Mouse (Mus musculus): Measurements from ENCODE around the gene Mb21d2. TPM values are rescaled to one million over a fixed set of nuclear protein-coding genes. Genes with fewer than 3 reads are reported as not detected.

The Mb21d2 gene
- polyA plus RNA-seq, 1 experiment from 2014 or later, result 6.5 TPM

DNA sequence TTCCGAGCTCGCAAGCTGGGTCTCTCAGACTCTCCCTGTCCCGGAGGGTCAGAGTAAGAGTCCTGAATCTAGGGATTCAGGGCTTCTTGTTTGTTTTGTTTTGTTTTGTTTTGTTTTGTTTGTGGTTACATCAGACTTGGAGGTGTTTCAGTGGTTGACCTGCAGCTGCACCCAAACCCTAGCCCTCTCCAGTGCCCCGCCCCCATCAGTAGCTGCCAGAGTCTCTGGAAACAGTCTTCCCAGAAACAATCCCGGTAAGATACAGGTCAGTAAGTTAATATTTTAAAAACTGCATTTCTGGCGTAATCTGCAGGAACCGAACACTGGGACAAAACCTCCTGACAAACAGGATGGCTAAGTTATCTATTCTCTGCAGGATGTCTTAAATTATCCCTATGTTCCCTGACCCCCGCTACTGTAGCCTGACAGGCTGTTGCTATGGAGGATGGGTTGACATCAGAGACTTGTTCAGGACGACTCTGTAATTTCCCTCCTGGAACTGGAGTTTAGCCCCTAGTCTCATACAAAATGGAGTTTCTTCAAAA is 43.2 kb downstream of the Mb21d2 start:
- Histone ChIP-seq H3K9ac (ENCODE audit: low read length) (no peak overlapping the region), H3K9me3 (replicated peaks; ENCODE audit: control insufficient read depth, low read length) (peaks cover 5% of the 10 kb centered on the region; the same call in 1 of the 2 replicates), H3K4me1 (ENCODE audit: control insufficient read depth, insufficient read depth, low read length) (peaks cover 15% of the 10 kb centered on the region), H3K27ac (ENCODE audit: low read length) (no peak overlapping the region), H3K4me3 (replicated peaks; ENCODE audit: low read length) (no peak overlapping the region), H3K27me3 (ENCODE audit: control insufficient read depth, insufficient read depth, low read length) (no peaks in the 10 kb centered on the region), H3K36me3 (ENCODE audit: control insufficient read depth, insufficient read depth, low read length) (no peaks in the 10 kb centered on the region), H3K4me2 (ENCODE audit: low read depth, low read length) (no peak overlapping the region)
- 57% methylated on average over 9 of the region's 9 CpGs for WGBS
- no peak for ATAC-seq (ENCODE audit: insufficient read depth, low FRiP score)

DNA sequence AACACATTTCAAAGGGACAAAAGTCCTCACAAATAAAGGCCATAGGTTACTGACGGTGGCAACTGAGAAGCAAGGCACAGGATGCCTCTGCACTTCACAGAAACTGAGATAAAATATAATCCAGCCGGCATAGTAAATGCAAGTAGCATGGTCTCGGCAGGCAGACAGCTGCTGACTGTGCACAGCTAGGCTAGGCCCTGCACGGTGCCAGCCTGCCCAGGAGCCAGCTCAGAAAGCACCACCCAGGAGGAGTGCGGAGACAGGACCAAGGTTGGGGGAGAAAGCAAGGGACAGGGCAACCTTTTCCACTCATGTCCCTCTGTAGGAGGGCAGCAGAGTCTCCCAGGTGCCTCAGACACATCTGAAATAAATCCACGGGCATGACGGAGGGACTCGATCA is 44.0 kb downstream of the Mb21d2 start:
- Histone ChIP-seq H3K9ac (ENCODE audit: low read length) (no peak overlapping the region), H3K27ac (ENCODE audit: low read length) (no peak overlapping the region), H3K4me1 (ENCODE audit: control insufficient read depth, insufficient read depth, low read length) (peaks cover 22% of the 10 kb centered on the region), H3K4me2 (ENCODE audit: low read depth, low read length) (no peak overlapping the region), H3K9me3 (replicated peaks; ENCODE audit: control insufficient read depth, low read length) (peaks cover 5% of the 10 kb centered on the region; the same call in 1 of the 2 replicates), H3K36me3 (ENCODE audit: control insufficient read depth, insufficient read depth, low read length) (no peaks in the 10 kb centered on the region), H3K27me3 (ENCODE audit: control insufficient read depth, insufficient read depth, low read length) (no peaks in the 10 kb centered on the region), H3K4me3 (replicated peaks; ENCODE audit: low read length) (no peak overlapping the region)
- no peak for ATAC-seq (ENCODE audit: insufficient read depth, low FRiP score)
- 73% methylated on average over 8 of the region's 8 CpGs for WGBS

DNA sequence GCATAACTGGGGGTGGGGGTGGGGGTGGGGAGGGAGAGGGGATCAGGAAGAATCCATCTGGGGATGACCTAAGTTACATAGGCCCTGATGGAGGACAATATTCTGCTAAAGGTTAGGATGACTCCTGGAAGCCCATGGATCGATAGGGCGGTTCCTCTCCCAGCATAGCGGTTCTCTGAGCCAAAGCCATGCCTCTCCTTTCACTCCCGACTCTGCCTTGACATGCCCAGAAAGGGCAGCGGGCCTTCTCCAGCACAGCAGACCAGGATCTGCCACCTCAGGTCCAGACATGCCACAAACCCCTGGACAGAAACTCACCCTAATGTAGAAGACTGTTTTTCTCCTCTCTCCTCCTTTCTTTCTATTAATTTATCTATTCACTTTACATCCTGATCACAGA is 44.8 kb downstream of the Mb21d2 start:
- peaks cover 29% of the 10 kb centered on the region for H3K4me1 ChIP-seq (ENCODE audit: control insufficient read depth, insufficient read depth, low read length)
- no peak overlapping the region for H3K4me2 ChIP-seq (ENCODE audit: low read depth, low read length)
- no peaks in the 10 kb centered on the region for H3K36me3 ChIP-seq (ENCODE audit: control insufficient read depth, insufficient read depth, low read length)
- 72% methylated on average over 5 of the region's 5 CpGs for WGBS
- H3K27me3 ChIP-seq (ENCODE audit: control insufficient read depth, insufficient read depth, low read length), result no peaks in the 10 kb centered on the region
- H3K9ac ChIP-seq (ENCODE audit: low read length), result no peak overlapping the region
- H3K27ac ChIP-seq (ENCODE audit: low read length), result no peak overlapping the region
- H3K9me3 ChIP-seq (replicated peaks; ENCODE audit: control insufficient read depth, low read length), result peaks cover 1% of the 10 kb centered on the region; the same call in 1 of the 2 replicates
- no peak for ATAC-seq (ENCODE audit: insufficient read depth, low FRiP score)
- H3K4me3 ChIP-seq (replicated peaks; ENCODE audit: low read length), result no peak overlapping the region

DNA sequence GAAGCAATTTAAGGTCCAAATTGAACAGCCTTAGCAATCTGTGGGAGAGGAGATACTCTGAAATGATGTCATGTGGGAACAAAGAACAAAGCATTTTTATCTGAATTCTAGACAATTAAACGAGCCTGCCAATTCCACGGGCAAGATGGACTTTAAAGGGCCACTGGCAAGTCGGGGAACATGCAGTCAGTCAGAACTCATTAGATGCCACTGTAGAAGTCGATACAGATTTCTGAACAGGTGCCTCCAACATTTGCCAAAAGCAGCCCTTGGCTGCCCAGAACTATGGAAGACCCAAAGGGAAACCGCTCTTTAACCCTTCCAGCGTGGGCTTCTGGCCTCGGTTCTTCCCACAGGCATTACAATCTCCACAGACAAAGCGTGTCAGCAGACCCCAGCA is 45.8 kb downstream of the Mb21d2 start:
- H3K4me3 ChIP-seq (replicated peaks; ENCODE audit: low read length), result no peak overlapping the region
- ATAC-seq (ENCODE audit: insufficient read depth, low FRiP score), result no peak
- no peaks in the 10 kb centered on the region for H3K9me3 ChIP-seq (replicated peaks; ENCODE audit: control insufficient read depth, low read length)
- H3K4me2 ChIP-seq (ENCODE audit: low read depth, low read length), result no peak overlapping the region
- H3K9ac ChIP-seq (ENCODE audit: low read length), result no peak overlapping the region
- no peaks in the 10 kb centered on the region for H3K27me3 ChIP-seq (ENCODE audit: control insufficient read depth, insufficient read depth, low read length)
- H3K4me1 ChIP-seq (ENCODE audit: control insufficient read depth, insufficient read depth, low read length), result peaks cover 37% of the 10 kb centered on the region
- WGBS, result 73% methylated on average over 8 of the region's 8 CpGs
- no peaks in the 10 kb centered on the region for H3K36me3 ChIP-seq (ENCODE audit: control insufficient read depth, insufficient read depth, low read length)
- H3K27ac ChIP-seq (ENCODE audit: low read length), result no peak overlapping the region

DNA sequence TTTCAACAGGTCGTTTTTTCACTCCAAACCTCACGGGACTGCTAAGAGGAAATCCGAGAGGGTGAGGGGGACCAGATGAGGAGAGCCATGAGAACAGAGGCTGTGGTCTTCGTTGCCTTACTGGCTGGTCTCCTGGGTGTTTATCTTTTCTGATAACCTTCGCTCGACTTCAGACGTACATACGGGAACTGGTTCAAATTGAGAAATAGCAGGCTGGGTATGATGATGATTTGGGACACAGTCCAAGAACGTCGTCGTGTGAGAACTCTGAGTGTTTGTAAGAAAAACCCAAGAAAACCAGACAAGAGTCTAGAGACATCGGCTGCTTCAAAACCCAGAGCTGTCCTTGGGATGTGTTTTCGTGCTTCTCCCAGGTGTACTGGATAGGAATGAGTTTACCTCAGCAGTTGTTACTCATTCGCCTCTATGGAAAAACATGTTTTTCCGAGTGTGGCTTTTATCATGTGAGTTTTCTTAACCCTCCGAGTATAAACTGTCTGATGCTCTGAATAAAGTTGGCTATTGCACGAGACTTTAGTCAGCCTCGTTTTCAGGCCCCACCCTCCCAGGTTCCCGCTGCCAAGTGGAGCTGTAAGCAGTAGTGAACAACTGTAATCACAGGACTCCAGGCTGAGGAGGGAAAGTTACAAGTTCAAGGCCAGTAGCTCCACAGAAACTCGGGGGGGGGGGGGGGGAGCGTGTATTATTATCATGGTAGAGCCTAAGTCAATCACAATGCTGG is 46.6 kb downstream of the Mb21d2 start:
- no peak for ATAC-seq (ENCODE audit: insufficient read depth, low FRiP score)

DNA sequence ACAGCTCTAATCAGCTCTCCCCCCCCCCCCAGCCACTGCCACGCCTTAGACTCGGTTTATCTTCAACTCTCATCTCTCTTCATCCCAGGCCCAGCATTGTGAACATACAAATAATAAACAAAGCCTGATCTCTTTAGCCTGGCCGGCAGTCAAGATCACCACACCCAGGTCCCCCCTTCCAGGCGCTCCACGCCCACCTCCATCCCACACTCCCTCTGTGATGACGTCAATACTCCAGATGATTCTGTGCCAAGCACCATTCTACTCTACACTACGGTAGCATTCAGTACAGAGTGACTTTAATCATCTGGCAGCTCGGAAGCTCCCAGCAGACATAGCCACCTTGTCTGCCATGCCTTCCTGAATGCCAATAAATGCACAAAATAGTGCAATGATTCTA is 47.7 kb downstream of the Mb21d2 start:
- H3K36me3 ChIP-seq (ENCODE audit: control insufficient read depth, insufficient read depth, low read length), result no peaks in the 10 kb centered on the region
- H3K4me1 ChIP-seq (ENCODE audit: control insufficient read depth, insufficient read depth, low read length), result peaks cover 37% of the 10 kb centered on the region
- H3K9me3 ChIP-seq (replicated peaks; ENCODE audit: control insufficient read depth, low read length), result no peaks in the 10 kb centered on the region
- ATAC-seq (ENCODE audit: insufficient read depth, low FRiP score), result no peak; the same call in 1 of the 2 replicates
- WGBS, result 27% methylated on average over 8 of the region's 8 CpGs
- no peak overlapping the region for H3K4me2 ChIP-seq (ENCODE audit: low read depth, low read length)
- no peak overlapping the region for H3K4me3 ChIP-seq (replicated peaks; ENCODE audit: low read length)
- no peak overlapping the region for H3K9ac ChIP-seq (ENCODE audit: low read length)
- no peaks in the 10 kb centered on the region for H3K27me3 ChIP-seq (ENCODE audit: control insufficient read depth, insufficient read depth, low read length)
- H3K27ac ChIP-seq (ENCODE audit: low read length), result no peak overlapping the region

More for the DNA sequence above, 46.6 kb downstream of the Mb21d2 start:
- Histone ChIP-seq H3K27ac (ENCODE audit: low read length) (no peak overlapping the region), H3K9me3 (replicated peaks; ENCODE audit: control insufficient read depth, low read length) (no peaks in the 10 kb centered on the region), H3K4me3 (replicated peaks; ENCODE audit: low read length) (no peak overlapping the region), H3K36me3 (ENCODE audit: control insufficient read depth, insufficient read depth, low read length) (no peaks in the 10 kb centered on the region), H3K27me3 (ENCODE audit: control insufficient read depth, insufficient read depth, low read length) (no peaks in the 10 kb centered on the region), H3K4me2 (ENCODE audit: low read depth, low read length) (no peak overlapping the region), H3K4me1 (ENCODE audit: control insufficient read depth, insufficient read depth, low read length) (peaks cover 37% of the 10 kb centered on the region), H3K9ac (ENCODE audit: low read length) (no peak overlapping the region)
- 30% methylated on average over 21 of the region's 21 CpGs for WGBS

DNA sequence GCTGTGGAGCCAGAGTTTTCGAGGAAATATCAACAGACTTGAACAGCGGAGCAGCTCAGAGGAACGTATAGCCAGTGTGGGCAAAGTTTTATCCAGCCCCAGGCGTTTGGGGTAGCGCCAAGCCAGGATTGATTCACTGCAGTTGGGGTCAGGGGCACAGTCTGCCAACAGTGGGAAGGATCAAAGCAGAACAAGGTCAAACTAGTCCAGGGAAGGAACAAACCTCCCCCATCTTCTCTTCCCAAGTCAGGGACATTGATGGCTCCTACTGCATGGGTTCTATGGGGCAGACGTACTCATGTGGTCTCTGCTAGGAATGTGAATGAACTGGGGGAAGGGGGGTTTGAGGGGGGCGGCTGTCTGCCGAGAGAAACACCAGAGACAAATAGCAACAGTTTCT is 48.7 kb downstream of the Mb21d2 start:
- Histone ChIP-seq H3K4me3 (replicated peaks; ENCODE audit: low read length) (no peak overlapping the region), H3K9me3 (replicated peaks; ENCODE audit: control insufficient read depth, low read length) (no peaks in the 10 kb centered on the region), H3K36me3 (ENCODE audit: control insufficient read depth, insufficient read depth, low read length) (no peaks in the 10 kb centered on the region), H3K27ac (ENCODE audit: low read length) (peak overlapping the region; percentile 6; the same call in 1 of the 2 replicates), H3K9ac (ENCODE audit: low read length) (no peak overlapping the region), H3K4me1 (ENCODE audit: control insufficient read depth, insufficient read depth, low read length) (peaks cover 37% of the 10 kb centered on the region), H3K27me3 (ENCODE audit: control insufficient read depth, insufficient read depth, low read length) (no peaks in the 10 kb centered on the region), H3K4me2 (ENCODE audit: low read depth, low read length) (peak overlapping the region; percentile 37)
- WGBS, result 6% methylated on average over 8 of the region's 8 CpGs
- peak; percentile 23; the same call in 1 of the 2 replicates for ATAC-seq (ENCODE audit: insufficient read depth, low FRiP score)

DNA sequence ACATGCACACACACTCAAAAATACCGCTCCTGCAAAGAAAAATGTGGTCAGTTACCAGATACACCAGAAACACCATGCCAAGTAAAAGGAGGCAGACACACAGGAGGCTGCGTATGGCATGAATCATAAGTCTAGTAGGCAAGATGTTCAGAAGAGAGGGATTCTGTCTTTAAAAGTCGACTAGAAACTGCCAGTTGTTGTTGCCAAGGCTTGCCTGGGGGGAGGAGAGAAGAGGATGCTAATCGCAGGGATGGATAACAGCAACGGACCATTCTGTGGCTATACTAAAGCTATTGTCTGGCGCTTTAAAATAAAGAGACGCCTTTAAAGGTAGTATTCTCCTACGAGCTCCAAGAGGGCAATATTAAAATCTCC is 49.2 kb downstream of the Mb21d2 start:
- peak overlapping the region; percentile 37; the same call in 1 of the 2 replicates for H3K4me2 ChIP-seq (ENCODE audit: low read depth, low read length)

DNA sequence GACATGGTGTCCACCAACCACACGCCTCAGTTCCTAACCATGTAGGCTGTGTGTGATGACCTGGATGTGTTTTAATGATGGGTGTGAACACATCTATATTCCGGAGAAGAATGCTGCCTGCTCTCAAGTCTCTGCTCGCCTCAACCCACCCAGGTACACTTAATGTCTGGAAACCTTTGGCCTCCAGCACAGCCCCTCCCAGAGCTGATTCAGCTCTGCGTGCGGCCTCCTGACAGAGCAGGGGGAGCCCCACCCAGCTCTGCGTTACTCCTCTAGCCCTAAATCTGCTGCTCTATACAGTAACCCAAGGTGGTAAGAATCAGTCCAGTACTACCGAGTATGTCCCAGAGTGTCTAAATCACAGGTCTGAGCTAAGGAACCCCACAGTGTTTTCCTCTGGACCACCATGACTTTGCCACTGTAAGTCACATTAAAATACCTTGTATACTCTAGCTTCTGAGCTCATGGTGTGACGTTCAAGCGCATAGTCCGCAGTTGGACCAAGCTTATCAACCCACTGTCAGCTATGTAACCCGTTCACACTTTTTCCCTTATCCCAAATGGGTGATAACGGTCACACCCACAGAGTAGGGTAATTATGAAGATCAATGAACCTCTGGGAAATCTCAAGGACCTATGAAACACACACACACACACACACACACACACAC is 49.7 kb downstream of the Mb21d2 start:
- Histone ChIP-seq H3K9me3 (replicated peaks; ENCODE audit: control insufficient read depth, low read length) (no peaks in the 10 kb centered on the region), H3K27me3 (ENCODE audit: control insufficient read depth, insufficient read depth, low read length) (no peaks in the 10 kb centered on the region), H3K4me1 (ENCODE audit: control insufficient read depth, insufficient read depth, low read length) (peaks cover 37% of the 10 kb centered on the region), H3K4me2 (ENCODE audit: low read depth, low read length) (no peak overlapping the region), H3K9ac (ENCODE audit: low read length) (no peak overlapping the region), H3K27ac (ENCODE audit: low read length) (peak overlapping the region; percentile 71), H3K36me3 (ENCODE audit: control insufficient read depth, insufficient read depth, low read length) (no peaks in the 10 kb centered on the region), H3K4me3 (replicated peaks; ENCODE audit: low read length) (no peak overlapping the region)
- 61% methylated on average over 12 of the region's 12 CpGs for WGBS
- peak; percentile 63 for ATAC-seq (ENCODE audit: insufficient read depth, low FRiP score)

More for the DNA sequence above, 49.2 kb downstream of the Mb21d2 start:
- Histone ChIP-seq H3K9me3 (replicated peaks; ENCODE audit: control insufficient read depth, low read length) (no peaks in the 10 kb centered on the region), H3K4me1 (ENCODE audit: control insufficient read depth, insufficient read depth, low read length) (peaks cover 37% of the 10 kb centered on the region), H3K27ac (ENCODE audit: low read length) (peak overlapping the region; percentile 33; the same call in 1 of the 2 replicates), H3K9ac (ENCODE audit: low read length) (no peak overlapping the region), H3K4me3 (replicated peaks; ENCODE audit: low read length) (no peak overlapping the region), H3K27me3 (ENCODE audit: control insufficient read depth, insufficient read depth, low read length) (no peaks in the 10 kb centered on the region), H3K36me3 (ENCODE audit: control insufficient read depth, insufficient read depth, low read length) (no peaks in the 10 kb centered on the region)
- ATAC-seq (ENCODE audit: insufficient read depth, low FRiP score), result no peak
- 36% methylated on average over 8 of the region's 8 CpGs for WGBS

Data from stomach, embryonic 16.5 days (tissue).